Mouse (Mus musculus) inflammation-experienced regulatory T-cells, adult 6 months (primary cell): ENCODE data around the gene Itpkb. TPM values are rescaled to one million over a fixed set of nuclear protein-coding genes. Genes with fewer than 3 reads are reported as not detected.
A peak's percentile ranks its signal among the peaks of the same experiment; 100 is the strongest.

ENCODE experiments used
- ATAC-seq: one replicate; pipeline ENCODE4 v1.8.0; 2017
- polyA plus RNA-seq, 3 experiments: library from polyadenylated mRNA; unstranded; fragments of 100-300 nt; shearing (Covaris generic); gene quantifications; one replicate each; pipeline ENCODE4 v1.2.1; 2017

Gene Itpkb
- polyA plus RNA-seq, 3 experiments from 2014 or later, result 25.3 to 58.2 (median 55.2) TPM

- peak; percentile 41 for ATAC-seq
These were observed 13.3 kb downstream of the Itpkb start for GRCm38 (mm10) chr1:180343434-180344210.

- ATAC-seq, result no peak
These were observed 14.8 kb downstream of the Itpkb start for GRCm38 (mm10) chr1:180345098-180345497.

- no peak for ATAC-seq
These were observed 16.8 kb downstream of the Itpkb start for GRCm38 (mm10) chr1:180347059-180347458.

- no peak for ATAC-seq
These were observed 17.6 kb downstream of the Itpkb start for GRCm38 (mm10) chr1:180347907-180348306.

GRCm38 (mm10) chr1:180349090-180349489 is 18.8 kb downstream of the Itpkb start:
- no peak for ATAC-seq

- ATAC-seq, result no peak
These were observed 22.0 kb downstream of the Itpkb start for GRCm38 (mm10) chr1:180352258-180352657.

- ATAC-seq, result no peak
These were observed 23.8 kb downstream of the Itpkb start for GRCm38 (mm10) chr1:180354129-180354528.

GRCm38 (mm10) chr1:180354976-180355730 is 24.9 kb downstream of the Itpkb start:
- peak; percentile 28 for ATAC-seq

- peak; percentile 84 for ATAC-seq
These were observed 25.9 kb downstream of the Itpkb start for GRCm38 (mm10) chr1:180356176-180356575.

- no peak for ATAC-seq
These were observed 26.6 kb downstream of the Itpkb start for GRCm38 (mm10) chr1:180356857-180357256.

GRCm38 (mm10) chr1:180357893-180358331 is 27.6 kb downstream of the Itpkb start:
- no peak for ATAC-seq

GRCm38 (mm10) chr1:180358466-180358865 is 28.2 kb downstream of the Itpkb start:
- ATAC-seq, result no peak

- peak; percentile 30 for ATAC-seq
These were observed 29.0 kb downstream of the Itpkb start for GRCm38 (mm10) chr1:180359311-180359710.

GRCm38 (mm10) chr1:180362176-180362575 is 31.9 kb downstream of the Itpkb start:
- no peak for ATAC-seq

- ATAC-seq, result no peak
These were observed 32.6 kb downstream of the Itpkb start for GRCm38 (mm10) chr1:180362844-180363243.

- no peak for ATAC-seq
These were observed 33.0 kb downstream of the Itpkb start for GRCm38 (mm10) chr1:180363317-180363716.

GRCm38 (mm10) chr1:180364005-180364404 is 33.7 kb downstream of the Itpkb start:
- peak; percentile 69 for ATAC-seq

- ATAC-seq, result no peak
These were observed 34.4 kb downstream of the Itpkb start for GRCm38 (mm10) chr1:180364720-180365119.

- ATAC-seq, result peak; percentile 58
These were observed 35.0 kb downstream of the Itpkb start for GRCm38 (mm10) chr1:180365180-180365810.

- ATAC-seq, result peak; percentile 38
These were observed 35.9 kb downstream of the Itpkb start for GRCm38 (mm10) chr1:180365983-180366811.

- no peak for ATAC-seq
These were observed 36.8 kb downstream of the Itpkb start for GRCm38 (mm10) chr1:180367045-180367619.

GRCm38 (mm10) chr1:180367626-180368025 is 37.3 kb downstream of the Itpkb start:
- no peak for ATAC-seq
